Mouse (Mus musculus) mammary gland, adult 2 months (tissue): Measurements from ENCODE around the gene Fbxw13. TPM values are rescaled to one million over a fixed set of nuclear protein-coding genes. Genes with fewer than 3 reads are reported as not detected.

ENCODE experiments used
- polyA plus RNA-seq: library from polyadenylated mRNA; depleted of rRNA; stranded (reverse); fragments of >200 nt; gene quantifications from 2 replicates; pipeline ENCODE4 v1.2.3, GENCODE M21; 2012; ENCODE audit warnings: low replicate concordance; rRNA removed

Fbxw13 gene
- 0.16 TPM in 1 of 2 replicates, not detected in the other for polyA plus RNA-seq

GRCm38 (mm10) chr9:109195875-109196274, at the start of gene Fbxw13:
TSS of gene Fbxw13 (minus strand) at chr9:109195975.

GRCm38 (mm10) chr9:109234654-109235053, 38.9 kb upstream of the Fbxw13 start, which contains the start of gene Fbxw20:
TSS of gene Fbxw20 (minus strand) at chr9:109234754.

GRCm38 (mm10) chr9:109161941-109162340, 33.8 kb downstream of the Fbxw13 start, which contains the start of gene Fbxw21:
TSS of gene Fbxw21 (minus strand) at chr9:109162041.

Other genes with a start within 250 kb of the Fbxw13 start
- 14.3 and 26.9 TPM in 2 replicates for gene Col7a1, start 242.4 kb downstream of the Fbxw13 start, polyA plus RNA-seq
- gene Ucn2, start 210.0 kb downstream of the Fbxw13 start, polyA plus RNA-seq, result 1.1 and 4.3 TPM in 2 replicates
- 23.3 and 30.5 TPM in 2 replicates for gene Pfkfb4, start 204.2 kb downstream of the Fbxw13 start, polyA plus RNA-seq
- gene Shisa5, start 157.4 kb downstream of the Fbxw13 start, polyA plus RNA-seq, result 1,951 and 3,448 TPM in 2 replicates
- gene Trex1, start 136.2 kb downstream of the Fbxw13 start, polyA plus RNA-seq, result 177 and 211 TPM in 2 replicates
- gene Atrip, start 121.9 kb downstream of the Fbxw13 start, polyA plus RNA-seq, result 22.4 and 28.7 TPM in 2 replicates
- 5.1 and 6.6 TPM in 2 replicates for gene Ccdc51, start 113.5 kb downstream of the Fbxw13 start, polyA plus RNA-seq
- 40.4 and 49.2 TPM in 2 replicates for gene Tma7, start 113.4 kb downstream of the Fbxw13 start, polyA plus RNA-seq
- gene Plxnb1, start 100.6 kb downstream of the Fbxw13 start, polyA plus RNA-seq, result 8.5 and 10.8 TPM in 2 replicates
- not detected in 2 replicates for gene Fbxw21, start 33.9 kb downstream of the Fbxw13 start, polyA plus RNA-seq
- gene Fbxw20, start 38.8 kb upstream of the Fbxw13 start, polyA plus RNA-seq, result not detected in 2 replicates
- gene Fbxw14, start 91.7 kb upstream of the Fbxw13 start, polyA plus RNA-seq, result not detected in 2 replicates
- not detected in 2 replicates for gene Fbxw28, start 143.7 kb upstream of the Fbxw13 start, polyA plus RNA-seq
- gene Fbxw22, start 208.3 kb upstream of the Fbxw13 start, polyA plus RNA-seq, result not detected in 2 replicates